Mouse (Mus musculus) right cerebral cortex, postnatal 36 days (tissue): ENCODE results near the gene Fnip1.

Source experiments
- DNase-seq, 2 experiments: peaks; one replicate each; pipeline ENCODE4 v3.0.0; 2022; ENCODE audit warnings: low spot score in 2 of 2, mixed read lengths in 1 of 2

The Fnip1 gene

GRCm38 (mm10) chr11:54456875-54457274 lies 18.9 kb downstream of the Fnip1 start:
- DNase-seq: no peak

GRCm38 (mm10) chr11:54458168-54458567 lies 20.2 kb downstream of the Fnip1 start:
- no peak for DNase-seq

DNA sequence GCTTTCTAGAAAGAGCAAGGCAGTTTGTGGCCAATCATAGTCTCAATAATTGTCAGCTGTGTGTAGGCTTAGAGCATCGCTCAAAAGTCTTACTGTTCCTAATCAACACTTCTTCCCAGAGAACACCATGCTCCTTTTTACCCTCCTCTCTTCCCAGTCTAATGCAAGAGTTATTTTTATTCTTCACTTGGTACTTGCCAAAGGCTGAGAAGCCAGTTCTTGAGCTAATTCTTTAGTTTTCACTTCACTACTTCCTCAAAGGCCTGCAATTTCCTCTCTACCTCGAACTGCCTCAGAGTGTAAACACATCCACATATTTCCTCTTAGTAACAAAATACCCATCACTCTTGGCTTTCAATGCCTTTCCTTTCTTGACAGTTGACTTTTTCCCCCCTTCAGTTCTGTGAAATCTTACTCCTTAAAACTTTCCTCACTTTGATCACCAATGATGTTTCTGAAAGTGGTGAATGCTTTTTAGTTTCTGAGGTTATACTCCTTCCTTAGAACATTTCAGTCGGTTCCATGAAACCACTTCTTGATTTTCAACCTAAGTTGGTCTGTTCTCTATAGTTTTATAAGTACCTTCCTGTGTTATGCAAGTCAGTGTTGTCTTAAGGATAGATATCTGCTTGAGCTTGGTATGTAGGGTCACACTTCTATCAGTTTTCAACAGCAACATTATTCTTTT lies 26.7 kb downstream of the Fnip1 start:
- DNase-seq: peak in 1 of 2 experiments; percentile 9

DNA sequence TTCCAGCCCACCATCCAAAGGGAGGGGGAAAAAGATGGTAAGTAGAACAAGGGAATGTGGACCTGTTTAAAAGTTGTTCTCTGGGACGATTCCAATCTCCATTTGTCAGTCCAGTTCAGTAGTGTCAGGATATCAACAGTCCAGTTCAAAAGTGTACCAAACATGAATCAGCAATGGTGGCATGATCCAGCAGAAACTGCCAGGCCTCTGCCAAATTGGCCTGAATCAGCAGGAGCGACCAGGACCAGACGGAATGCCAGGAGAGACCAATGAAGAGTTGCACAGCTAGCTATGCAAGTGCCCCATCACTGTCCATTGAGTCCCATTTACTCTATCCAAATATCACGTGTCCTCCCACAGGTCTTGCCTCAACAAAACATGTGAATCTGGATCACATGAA lies 34.2 kb downstream of the Fnip1 start:
- no peak for DNase-seq

DNA sequence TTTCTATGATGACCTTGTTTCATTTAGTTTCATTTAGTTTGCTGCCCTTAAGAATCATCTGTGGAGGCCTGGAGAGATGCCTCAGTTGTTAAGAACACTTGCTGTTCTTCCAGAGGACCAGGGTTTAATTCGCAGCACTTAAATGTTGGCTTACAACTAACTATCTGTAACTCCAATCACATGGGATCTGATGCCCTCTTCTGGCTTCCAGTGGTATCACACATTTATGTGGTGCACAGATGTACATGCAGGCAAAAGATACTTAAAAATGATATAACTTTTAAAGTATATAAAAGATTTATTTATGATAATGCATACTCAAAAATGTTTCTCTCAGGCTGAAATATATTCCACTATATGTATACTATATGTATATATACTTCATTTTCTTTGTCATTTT lies 40.4 kb downstream of the Fnip1 start:
- no peak for DNase-seq

GRCm38 (mm10) chr11:54486041-54486440 lies 48.0 kb downstream of the Fnip1 start:
- no peak for DNase-seq

DNA sequence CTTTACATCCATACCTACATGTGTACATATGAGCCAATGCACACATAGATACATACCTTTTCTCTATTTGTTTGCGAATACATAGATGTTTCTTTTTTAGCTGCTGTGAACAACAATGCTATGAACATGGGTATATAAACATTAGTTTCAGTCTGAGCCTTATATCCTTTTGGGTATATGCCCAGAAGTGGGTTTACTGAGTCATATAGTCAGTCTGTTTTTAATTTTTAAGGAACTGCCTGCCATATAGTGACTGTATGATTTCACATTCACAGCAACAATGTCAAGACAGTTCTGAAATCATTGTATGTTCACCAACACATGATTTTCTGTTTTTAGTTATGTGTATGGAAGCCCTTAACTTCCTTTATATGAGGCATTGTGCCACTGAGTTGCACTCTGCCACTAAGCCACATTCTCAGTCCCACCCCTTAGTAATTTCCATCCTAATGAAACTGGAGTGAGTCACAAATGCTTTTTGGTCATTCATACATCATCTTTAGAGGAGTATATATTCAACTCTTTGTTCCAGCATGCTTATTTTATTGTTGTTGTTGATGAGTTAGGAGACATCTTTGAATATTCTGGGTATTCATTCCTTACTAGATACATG lies 54.1 kb downstream of the Fnip1 start:
- no peak for DNase-seq

DNA sequence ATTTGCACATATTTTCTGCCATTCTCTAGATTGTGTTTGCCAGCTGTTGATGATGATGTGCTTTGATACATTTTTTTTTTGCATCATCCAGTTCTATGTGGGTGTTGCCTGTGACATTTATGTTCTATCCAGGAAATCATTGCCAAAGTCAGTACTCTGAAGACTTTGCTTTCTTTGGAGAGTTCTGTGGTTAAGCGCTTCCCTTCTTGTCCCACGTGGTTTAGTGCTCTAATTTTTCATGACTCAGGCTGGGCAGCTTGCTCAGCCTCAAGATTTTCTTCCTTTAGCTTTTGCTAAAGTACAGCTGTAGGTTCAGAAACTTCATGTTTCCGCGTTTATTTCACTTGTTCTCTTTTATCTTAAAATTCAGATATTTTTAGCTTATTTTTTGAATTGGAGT lies 54.6 kb downstream of the Fnip1 start:
- no peak for DNase-seq

- no peak for DNase-seq
These were observed 61.8 kb downstream of the Fnip1 start for GRCm38 (mm10) chr11:54499838-54500237.

GRCm38 (mm10) chr11:54502546-54503245 lies 64.7 kb downstream of the Fnip1 start:
- DNase-seq: no peak

GRCm38 (mm10) chr11:54513584-54513983 lies 75.6 kb downstream of the Fnip1 start:
- no peak for DNase-seq

GRCm38 (mm10) chr11:54521927-54522528 lies 84.0 kb downstream of the Fnip1 start:
- no peak for DNase-seq

GRCm38 (mm10) chr11:54522529-54523430 lies 84.8 kb downstream of the Fnip1 start, which contains the start of gene Rapgef6:
Gene Rapgef6, plus strand, starts transcription at chr11:54522847.
- peak; percentile 97 to 98 for DNase-seq

DNA sequence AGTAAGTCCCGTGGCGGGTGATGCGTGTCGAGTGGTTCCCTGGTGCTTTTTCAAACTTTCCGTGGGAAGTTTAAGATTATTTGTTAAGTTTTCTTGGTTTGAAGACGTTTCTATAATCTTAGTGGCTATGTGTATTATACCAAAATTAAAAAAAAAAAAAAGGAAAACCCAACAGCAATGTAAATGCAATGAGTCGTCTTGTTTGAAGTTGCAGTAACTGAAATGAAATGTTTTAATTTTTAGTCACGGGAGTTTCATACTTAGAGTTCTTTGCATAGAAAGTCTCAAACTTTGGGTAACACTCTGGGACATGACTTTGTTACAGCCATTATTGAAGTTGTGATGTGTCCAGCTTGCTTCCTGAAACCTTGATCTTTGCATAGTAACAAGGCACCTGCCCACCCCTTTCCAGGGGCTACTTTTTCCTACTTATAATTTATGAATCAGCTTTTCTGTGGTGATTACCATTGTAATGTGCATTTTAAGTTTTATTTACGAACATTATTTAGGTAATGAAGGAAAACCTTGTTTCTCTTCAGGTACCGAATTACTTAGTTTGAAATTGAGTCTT lies 85.5 kb downstream of the Fnip1 start:
- no peak for DNase-seq

DNA sequence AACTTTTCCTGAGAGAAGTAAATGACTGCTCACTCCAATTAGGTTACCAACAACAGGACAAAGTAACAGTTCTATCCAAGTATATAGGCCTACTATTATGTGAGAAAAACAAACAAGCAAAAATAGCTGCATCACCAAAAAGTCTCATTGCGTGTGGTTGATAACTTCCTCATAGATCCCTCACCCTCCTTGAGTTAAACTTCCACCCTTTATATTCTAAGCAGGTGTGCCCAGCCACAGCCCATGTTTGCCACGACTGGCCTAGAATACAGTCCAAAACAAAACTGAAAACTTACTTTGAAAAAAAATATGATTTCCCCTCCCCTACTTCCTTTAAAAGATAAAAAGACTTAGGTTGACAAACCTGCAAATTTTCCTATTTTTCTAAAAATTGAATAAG lies 90.0 kb downstream of the Fnip1 start:
- no peak for DNase-seq

DNA sequence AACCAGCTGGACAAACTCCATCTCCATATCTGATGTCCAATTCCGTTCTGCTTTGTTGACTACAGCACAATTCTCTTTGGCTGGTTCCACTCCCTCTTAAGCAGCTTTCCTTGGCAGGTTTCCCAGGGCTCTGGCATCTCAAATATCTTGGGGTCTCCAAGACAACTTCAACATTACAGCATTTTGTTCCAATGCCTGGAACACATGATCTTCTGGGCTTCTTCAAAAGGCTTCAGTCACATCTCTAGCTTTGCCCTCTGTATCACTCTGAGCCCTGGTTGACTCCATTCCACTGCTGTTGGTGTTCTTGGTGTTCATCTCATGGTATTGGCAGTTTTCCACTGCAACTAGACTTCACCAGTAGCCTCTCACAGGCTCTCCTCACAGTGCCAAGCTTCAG lies 92.4 kb downstream of the Fnip1 start:
- DNase-seq: no peak

GRCm38 (mm10) chr11:54530916-54531315 lies 92.9 kb downstream of the Fnip1 start:
- DNase-seq: no peak

DNA sequence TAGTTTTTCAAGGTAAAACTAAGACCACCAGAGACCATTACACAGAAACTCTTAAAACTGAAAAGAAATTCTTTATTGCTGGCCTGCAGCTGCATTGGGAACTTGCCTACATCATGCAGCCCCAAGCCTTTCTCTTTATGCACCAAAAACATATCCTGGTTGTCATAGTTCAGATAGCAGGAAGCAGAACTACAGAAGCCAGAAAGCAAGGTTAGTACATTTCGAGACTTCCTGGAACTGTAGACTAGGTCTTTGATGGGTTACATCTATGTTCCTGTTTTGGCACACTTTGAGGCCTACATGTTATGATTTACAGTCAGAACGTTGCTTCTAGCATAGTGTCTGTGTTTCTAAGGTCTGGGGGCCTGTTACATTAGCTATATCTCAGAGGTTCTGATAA lies 95.8 kb downstream of the Fnip1 start:
- DNase-seq: no peak

GRCm38 (mm10) chr11:54534871-54535270 lies 96.9 kb downstream of the Fnip1 start:
- peak in 1 of 2 experiments; percentile 29 for DNase-seq

DNA sequence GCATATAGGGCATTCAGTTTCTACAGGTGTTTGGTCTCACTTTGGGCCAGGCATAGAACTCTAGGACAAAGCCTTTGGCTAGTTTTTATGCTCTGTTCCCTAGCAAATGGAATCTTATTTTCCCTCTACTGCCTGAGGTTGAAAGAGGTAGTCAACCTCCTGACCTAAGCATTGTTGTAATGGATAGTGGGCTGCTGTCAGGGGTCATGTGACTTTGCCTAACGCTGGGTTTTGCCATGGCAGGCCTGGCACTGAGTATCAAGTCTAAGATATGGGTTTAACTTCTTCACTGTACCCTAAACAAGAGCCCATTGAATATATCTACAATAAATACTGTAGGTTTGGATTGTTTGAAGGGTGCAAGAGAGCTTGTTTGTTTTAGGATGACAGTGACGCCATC lies 101.0 kb downstream of the Fnip1 start:
- no peak for DNase-seq

GRCm38 (mm10) chr11:54539486-54539885 lies 101.5 kb downstream of the Fnip1 start:
- DNase-seq: no peak
